Mouse (Mus musculus) hindbrain, embryonic 10.5 days (tissue): ENCODE measurements around the gene Slc17a1. TPM values are rescaled to one million over a fixed set of nuclear protein-coding genes. Genes with fewer than 3 reads are reported as not detected.

Experiments
- DNase-seq: peaks from one replicate; pipeline ENCODE4 v3.0.0-alpha.2; 2017; ENCODE audit warnings: low spot score
- H3K27ac ChIP-seq: fragments of 300-500 bp; sonication (generic); 2 replicates; pipeline ENCODE4 v1.5.1; 2016; ENCODE audit warnings: mild to moderate bottlenecking, moderate library complexity
- H3K27me3 ChIP-seq: fragments of 300-500 bp; sonication (generic); 2 replicates; pipeline ENCODE4 v1.6.1; 2016; ENCODE audit warnings: mild to moderate bottlenecking; ENCODE audit not compliant: poor library complexity, insufficient read depth, severe bottlenecking
- H3K36me3 ChIP-seq: fragments of 300-500 bp; sonication (generic); 2 replicates; pipeline ENCODE4 v1.6.1; 2016; ENCODE audit warnings: mild to moderate bottlenecking, moderate library complexity
- H3K4me1 ChIP-seq: fragments of 300-500 bp; sonication (generic); replicated peaks from 2 replicates; pipeline ENCODE4 v1.6.1; 2016; ENCODE audit warnings: mild to moderate bottlenecking
- H3K4me3 ChIP-seq: fragments of 300-500 bp; sonication (generic); 2 replicates; pipeline ENCODE4 v1.5.1; 2016; ENCODE audit warnings: mild to moderate bottlenecking, moderate library complexity
- H3K9me3 ChIP-seq: fragments of 300-500 bp; sonication (generic); 2 replicates; pipeline ENCODE4 v1.6.1; 2016; ENCODE audit warnings: mild to moderate bottlenecking, moderate library complexity
- WGBS: fragments of 180-500 bp; shearing (Covaris S2); methylation state at CpG from one replicate; pipeline ENCODE4 v1.1.7; 2016; 5-methylcytosine and 5-hydroxymethylcytosine counted together
- polyA plus RNA-seq: library from polyadenylated mRNA; unstranded; fragments of >200 nt; fragmentation: Nextera tagmentation; extraction: Ambion mirVana; gene quantifications from 2 replicates; pipeline ENCODE4 v1.2.1, GENCODE M21; 2016

Slc17a1 gene
- polyA plus RNA-seq, 1 experiment from 2014 or later, result not detected

DNA sequence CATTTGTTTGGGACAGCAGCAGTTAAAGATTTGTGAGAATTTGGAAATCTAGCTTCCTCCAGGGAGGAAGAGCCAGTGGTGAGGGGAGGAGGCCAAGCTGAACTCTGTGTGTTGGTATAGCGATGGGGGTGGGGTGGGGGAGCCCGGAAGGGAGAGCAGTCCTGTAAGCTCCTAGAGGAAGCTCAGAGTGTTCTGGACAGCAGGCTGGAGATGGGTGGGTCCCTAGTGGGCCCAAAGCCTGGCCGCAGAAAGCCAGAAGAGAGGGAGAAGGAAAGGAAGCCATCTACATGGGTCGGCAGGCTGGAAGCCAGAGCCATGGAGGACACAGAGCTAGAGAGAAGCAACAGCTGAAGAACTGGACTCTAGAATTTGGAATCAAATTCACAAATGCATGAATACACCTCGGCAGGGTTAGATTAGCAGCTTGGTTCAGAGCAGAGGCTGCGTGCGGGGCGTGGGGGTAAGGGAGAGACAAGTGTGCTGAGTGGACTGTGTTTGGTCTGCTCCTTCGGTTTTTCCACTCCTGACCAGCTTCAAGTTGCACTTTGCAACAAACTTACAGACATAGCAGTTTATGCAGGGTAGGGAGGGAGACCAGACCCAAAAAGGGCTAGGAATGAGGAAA, 1.4 kb upstream of the Slc17a1 start:
- DNase-seq, result no peak
- Histone ChIP-seq H3K4me3 (no peak overlapping the region), H3K36me3 (no peaks in the 10 kb centered on the region), H3K4me1 (no peaks in the 10 kb centered on the region), H3K27ac (0 out of 2 replicates have a peak overlapping the region, but pooled peaks have one; percentile 4), H3K9me3 (no peaks in the 10 kb centered on the region), H3K27me3 (no peaks in the 10 kb centered on the region)
- 81% methylated on average over 9 of the region's 9 CpGs for WGBS

DNA sequence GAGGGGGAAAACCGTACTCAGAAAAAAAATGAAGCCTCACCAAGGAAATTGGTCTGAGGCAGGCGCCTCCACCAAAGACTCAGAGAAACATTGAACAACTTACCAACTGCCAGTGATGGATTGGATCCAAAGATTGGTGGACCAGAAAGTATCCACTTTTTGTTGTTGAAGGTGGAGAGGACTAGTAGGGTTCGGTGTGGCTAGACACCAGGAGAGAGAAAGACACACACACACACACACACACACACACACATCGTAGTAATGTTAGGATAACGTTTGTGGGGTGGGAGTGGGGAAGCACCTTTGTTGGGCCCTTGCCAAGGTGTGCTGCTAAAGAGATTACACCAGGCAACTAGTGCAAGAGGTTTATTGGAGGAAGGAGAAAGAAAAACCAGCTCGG, 550 bp upstream of the Slc17a1 start:
- DNase-seq, result no peak
- H3K27me3 ChIP-seq, result no peaks in the 10 kb centered on the region
- no peaks in the 10 kb centered on the region for H3K36me3 ChIP-seq
- H3K9me3 ChIP-seq, result no peaks in the 10 kb centered on the region
- H3K4me3 ChIP-seq, result no peak overlapping the region
- H3K4me1 ChIP-seq, result no peaks in the 10 kb centered on the region
- H3K27ac ChIP-seq, result no peak overlapping the region
- 89% methylated on average over 6 of the region's 6 CpGs for WGBS

DNA sequence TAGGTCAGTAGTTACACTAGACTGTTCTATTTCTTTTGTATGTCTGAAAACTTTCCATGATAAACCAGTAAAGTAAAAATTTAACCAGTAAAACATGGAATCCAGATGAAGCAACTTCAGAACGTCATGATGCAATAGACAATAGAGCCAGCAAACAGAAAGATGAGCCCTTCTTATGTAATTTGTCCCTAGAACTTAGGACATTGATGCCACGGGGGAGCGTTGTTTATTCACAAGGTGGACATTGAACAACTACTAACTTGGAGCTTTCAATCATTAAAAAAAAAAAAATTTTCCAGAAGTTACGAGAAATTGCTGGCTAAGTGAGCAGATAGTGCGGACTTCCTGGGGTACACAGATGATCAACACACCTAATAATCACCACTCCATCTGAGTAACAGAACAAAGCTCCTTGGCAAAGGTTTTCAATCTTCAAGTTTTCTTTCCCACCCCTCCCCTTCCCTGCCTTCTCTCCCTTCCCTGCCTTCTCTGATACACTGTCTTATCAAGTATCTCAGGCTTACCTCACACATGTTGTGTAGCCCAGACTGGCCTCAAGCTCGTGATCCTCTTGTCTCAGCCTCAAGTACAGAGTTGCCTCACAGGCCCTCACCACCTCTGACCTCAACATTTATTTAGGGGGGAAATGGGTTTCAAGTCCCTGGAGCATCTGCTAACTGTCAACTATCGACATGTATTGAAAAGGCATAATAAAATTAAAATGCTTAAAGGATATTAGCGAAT, 1.4 kb downstream of the Slc17a1 start:
- Histone ChIP-seq H3K27ac (no peak overlapping the region), H3K27me3 (no peaks in the 10 kb centered on the region), H3K9me3 (no peaks in the 10 kb centered on the region), H3K36me3 (no peaks in the 10 kb centered on the region), H3K4me3 (no peak overlapping the region), H3K4me1 (no peaks in the 10 kb centered on the region)
- DNase-seq, result no peak
- WGBS, result 86% methylated on average over 8 of the region's 8 CpGs

DNA sequence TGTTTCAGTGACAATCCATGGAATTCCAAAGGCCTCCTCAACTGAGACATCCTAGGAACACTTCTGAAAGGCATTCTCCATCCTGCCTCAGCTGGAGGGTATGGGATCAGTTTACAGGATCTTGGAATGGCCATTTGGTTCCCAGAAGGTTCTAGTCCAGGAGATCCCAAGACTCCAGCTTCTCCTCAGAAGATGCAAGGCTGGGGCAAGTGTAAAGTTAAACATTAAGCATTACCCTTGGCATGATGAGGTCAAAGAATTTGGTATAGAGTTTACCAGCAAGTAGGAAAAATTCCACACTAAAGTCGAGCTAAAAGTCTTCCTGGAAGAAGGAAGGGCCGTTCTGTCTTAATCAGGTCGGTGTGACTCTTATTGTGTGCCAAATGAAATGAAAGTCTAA, 2.4 kb downstream of the Slc17a1 start:
- no peaks in the 10 kb centered on the region for H3K4me1 ChIP-seq
- H3K36me3 ChIP-seq, result no peaks in the 10 kb centered on the region
- DNase-seq, result no peak
- WGBS, result 79% methylated on average over 3 of the region's 3 CpGs
- no peaks in the 10 kb centered on the region for H3K9me3 ChIP-seq
- H3K27ac ChIP-seq, result no peak overlapping the region
- H3K27me3 ChIP-seq, result no peaks in the 10 kb centered on the region
- H3K4me3 ChIP-seq, result no peak overlapping the region

DNA sequence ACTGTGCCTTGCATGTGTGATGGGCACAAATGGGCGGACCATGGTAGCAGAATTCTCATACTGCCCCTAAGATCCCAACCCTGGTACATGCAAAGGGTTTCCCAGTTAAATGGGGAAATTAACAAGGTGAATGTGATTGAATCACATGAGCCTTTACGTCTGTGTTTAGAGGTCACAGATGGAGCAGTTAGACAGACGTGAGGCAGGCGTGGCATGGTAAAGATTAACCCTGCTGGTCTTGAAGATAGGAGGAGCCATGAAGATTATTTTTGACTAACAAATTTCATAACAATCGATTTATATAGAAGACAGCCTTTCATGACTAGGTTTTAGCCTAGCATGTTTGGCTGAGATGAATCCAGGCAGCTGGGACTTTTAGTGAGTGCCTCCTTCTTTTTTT, 5.6 kb downstream of the Slc17a1 start:
- Histone ChIP-seq H3K4me1 (no peaks in the 10 kb centered on the region), H3K27me3 (no peaks in the 10 kb centered on the region), H3K9me3 (no peaks in the 10 kb centered on the region), H3K27ac (no peak overlapping the region), H3K36me3 (no peaks in the 10 kb centered on the region), H3K4me3 (no peak overlapping the region)
- DNase-seq, result no peak
- WGBS, result 87% methylated on average over 5 of the region's 5 CpGs

DNA sequence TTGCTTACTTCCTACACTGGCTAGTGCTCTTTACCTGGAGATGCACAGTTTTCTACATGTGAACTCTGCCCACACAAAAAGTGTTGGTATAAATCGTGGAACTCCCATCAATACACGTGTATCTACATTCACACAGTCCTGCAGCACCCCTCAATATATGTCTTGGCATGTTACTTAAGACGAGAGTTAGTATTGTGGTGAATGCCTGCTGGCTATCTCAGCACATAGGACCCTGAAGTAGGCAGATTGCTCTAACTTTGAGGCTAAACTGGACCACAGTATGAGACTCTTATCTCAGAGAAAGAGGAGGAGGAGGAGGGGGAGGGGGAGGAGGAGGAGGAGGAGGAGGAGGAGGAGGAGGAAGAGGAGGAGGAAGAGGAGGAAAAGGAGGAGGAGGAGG, 11.6 kb downstream of the Slc17a1 start:
- Histone ChIP-seq H3K27ac (no peak overlapping the region), H3K4me1 (no peaks in the 10 kb centered on the region), H3K27me3 (no peaks in the 10 kb centered on the region), H3K9me3 (no peaks in the 10 kb centered on the region), H3K4me3 (no peak overlapping the region), H3K36me3 (no peaks in the 10 kb centered on the region)
- WGBS, result 81% methylated on average over 3 of the region's 3 CpGs
- DNase-seq, result no peak

DNA sequence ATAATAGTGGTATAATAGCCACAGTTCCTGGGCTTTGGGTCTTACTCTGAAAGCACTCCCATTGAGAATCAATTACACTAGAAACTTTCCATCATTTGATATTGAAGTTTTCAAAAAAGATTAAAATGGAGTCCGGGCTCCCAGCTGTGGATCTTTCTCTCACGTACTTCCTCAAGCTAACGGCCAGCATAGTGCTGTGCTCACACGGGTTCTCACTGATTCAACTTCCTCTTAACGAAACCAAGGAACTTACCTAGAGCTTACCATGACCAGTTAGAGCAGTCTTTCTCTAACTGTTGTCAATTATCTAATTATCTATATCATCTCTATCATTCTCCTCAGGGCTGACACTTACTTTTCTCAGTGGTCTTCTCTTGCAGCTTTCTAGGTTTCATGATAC, 12.1 kb downstream of the Slc17a1 start:
- Histone ChIP-seq H3K36me3 (no peaks in the 10 kb centered on the region), H3K27me3 (no peaks in the 10 kb centered on the region), H3K9me3 (no peaks in the 10 kb centered on the region), H3K4me1 (no peaks in the 10 kb centered on the region), H3K4me3 (no peak overlapping the region), H3K27ac (no peak overlapping the region)
- 89% methylated on average over 5 of the region's 5 CpGs for WGBS
- DNase-seq, result no peak

DNA sequence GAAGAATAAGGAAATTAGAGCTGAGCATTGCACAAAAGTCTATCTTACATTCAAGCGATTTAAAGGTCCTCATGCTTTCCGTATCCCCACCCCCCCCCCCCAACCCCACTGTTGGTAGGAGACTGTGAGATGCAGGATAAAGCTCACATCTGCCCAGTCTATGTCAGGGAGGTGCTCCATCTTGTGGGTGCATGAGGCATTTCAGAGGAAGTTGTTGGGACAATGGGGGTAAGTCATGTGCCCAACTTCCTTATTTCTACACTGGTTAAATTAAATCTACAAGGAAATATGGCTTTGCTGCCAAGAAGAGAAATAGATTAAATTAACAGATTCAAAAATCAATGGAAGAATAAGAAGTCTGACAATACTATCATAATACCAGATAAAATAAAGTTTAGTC, 18.0 kb downstream of the Slc17a1 start:
- Histone ChIP-seq H3K4me3 (no peak overlapping the region), H3K9me3 (no peaks in the 10 kb centered on the region), H3K36me3 (no peaks in the 10 kb centered on the region), H3K27ac (no peak overlapping the region), H3K27me3 (no peaks in the 10 kb centered on the region), H3K4me1 (peaks cover 9% of the 10 kb centered on the region)
- DNase-seq, result peak; percentile 19
- 48% methylated on average over 2 of the region's 2 CpGs for WGBS

DNA sequence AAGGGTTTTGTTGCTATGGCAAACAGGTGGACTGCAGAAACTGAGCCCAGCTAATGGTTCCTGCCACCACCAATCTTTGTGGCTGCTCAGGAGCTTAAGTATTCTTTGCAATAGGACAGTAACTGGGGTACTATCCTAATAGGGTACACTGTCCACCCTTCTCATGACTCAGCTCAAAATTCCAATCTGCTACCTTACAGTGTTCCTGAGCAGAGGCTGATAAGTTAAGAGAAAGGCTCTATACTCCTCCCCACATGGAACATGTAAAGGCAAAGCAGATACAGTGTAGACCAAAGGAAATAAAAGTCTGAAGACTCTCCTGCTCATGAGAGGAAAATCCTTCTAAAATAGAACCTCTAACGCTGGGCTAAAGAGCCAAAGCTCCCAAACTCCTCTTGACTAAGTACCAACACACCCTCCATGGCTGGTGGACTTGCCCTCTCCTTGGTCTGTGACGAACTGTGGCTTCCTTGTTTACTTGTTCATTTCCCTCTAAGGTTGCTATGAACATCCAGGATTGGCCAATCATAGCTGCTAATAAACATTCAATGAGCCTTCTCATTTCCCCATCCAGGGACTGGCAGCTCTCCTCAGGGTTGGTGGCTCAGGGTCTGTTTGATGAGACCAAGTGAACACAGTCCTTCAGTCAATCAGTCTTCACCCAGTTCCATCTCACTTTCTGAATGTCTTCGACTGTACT, 19.6 kb downstream of the Slc17a1 start:
- H3K27ac ChIP-seq, result no peak overlapping the region
- H3K4me1 ChIP-seq, result peaks cover 9% of the 10 kb centered on the region
- WGBS, result 82% methylated on average over 3 of the region's 3 CpGs
- H3K4me3 ChIP-seq, result no peak overlapping the region
- no peaks in the 10 kb centered on the region for H3K36me3 ChIP-seq
- DNase-seq, result no peak
- no peaks in the 10 kb centered on the region for H3K9me3 ChIP-seq
- H3K27me3 ChIP-seq, result no peaks in the 10 kb centered on the region

DNA sequence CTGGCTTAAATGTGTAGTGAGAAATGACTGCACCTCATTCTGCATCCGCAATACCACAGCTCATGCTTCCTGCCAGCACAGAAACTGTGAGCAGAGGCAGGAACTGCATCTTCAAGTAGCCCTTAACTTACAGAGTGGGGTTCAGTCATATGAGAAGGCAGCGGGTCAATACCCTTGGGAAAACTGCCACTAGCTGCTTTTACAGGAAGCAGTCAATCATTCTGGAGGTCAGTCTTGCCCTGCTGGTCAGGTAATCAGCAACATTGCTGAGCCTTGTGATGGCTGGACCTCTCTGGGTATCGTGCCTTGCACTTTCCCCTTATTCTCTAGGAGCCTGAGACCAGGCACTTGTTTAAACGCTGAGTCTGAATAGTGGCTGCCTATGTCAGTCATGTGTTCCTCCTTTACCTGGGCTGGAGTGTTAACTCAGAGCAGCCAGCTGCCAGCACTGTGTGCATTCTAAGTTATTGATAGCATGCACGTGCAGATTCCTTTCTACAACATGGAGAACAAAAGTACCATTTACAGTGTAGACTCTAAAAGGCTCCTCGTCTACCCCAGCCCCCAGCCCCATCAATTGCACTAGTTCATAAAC, 21.6 kb downstream of the Slc17a1 start:
- peaks cover 21% of the 10 kb centered on the region for H3K4me1 ChIP-seq
- H3K27ac ChIP-seq, result no peak overlapping the region
- H3K4me3 ChIP-seq, result no peak overlapping the region
- no peaks in the 10 kb centered on the region for H3K27me3 ChIP-seq
- 70% methylated on average over 6 of the region's 6 CpGs for WGBS
- peak; percentile 36 for DNase-seq
- no peaks in the 10 kb centered on the region for H3K9me3 ChIP-seq
- no peaks in the 10 kb centered on the region for H3K36me3 ChIP-seq

DNA sequence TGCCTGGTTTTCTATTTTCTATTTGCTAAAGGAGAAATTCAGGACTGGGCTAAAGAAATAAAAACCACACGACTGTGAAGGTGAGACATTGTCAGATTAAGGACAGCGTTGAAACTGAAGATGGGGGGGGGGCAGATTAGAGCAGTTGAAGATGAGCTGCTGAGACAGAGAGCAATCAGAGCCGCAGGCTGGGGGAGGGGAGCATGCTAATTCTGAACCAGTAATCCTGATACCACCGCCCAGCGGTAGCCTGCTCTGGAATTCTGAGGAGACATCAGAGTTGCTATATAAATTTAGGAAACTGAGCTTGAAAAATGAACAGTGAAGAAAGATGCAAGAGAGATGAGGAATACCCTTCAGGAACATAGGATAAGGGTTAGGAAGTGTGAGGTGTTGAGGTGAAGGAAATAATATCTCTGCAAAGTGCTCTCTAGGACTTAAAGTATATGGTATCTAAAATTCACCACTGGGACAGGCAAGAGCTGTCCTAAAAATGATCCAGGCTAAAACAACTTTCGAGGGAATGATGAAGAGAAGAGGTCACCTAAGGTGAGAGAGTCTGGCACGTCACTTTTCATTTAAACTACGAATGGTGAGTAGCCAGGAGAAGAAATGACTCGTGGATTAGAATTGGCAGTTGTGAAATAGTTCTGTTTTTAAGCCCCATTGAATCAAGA, 25.2 kb downstream of the Slc17a1 start:
- H3K27ac ChIP-seq, result no peak overlapping the region
- 22% methylated on average over 9 of the region's 9 CpGs for WGBS
- H3K9me3 ChIP-seq, result no peaks in the 10 kb centered on the region
- no peak for DNase-seq
- no peak overlapping the region for H3K4me3 ChIP-seq
- H3K27me3 ChIP-seq, result no peaks in the 10 kb centered on the region
- H3K36me3 ChIP-seq, result no peaks in the 10 kb centered on the region
- H3K4me1 ChIP-seq, result peaks cover 21% of the 10 kb centered on the region

DNA sequence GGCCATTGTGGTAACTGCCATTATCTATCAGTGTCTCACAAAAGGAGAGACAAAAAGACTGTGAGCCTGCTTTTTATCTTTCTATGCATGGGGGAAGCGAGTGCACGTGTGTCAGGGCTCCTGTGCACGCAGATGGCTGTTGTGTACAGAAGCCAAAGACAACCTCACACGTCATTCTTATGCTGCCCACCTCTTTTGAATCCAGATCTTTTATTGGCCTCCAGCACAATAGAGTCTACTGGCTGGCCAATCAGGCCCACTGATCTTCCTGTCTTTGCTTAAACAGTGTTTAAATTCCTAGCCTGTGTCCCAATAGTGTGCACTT, 25.7 kb downstream of the Slc17a1 start:
- H3K9me3 ChIP-seq, result no peaks in the 10 kb centered on the region
- no peaks in the 10 kb centered on the region for H3K36me3 ChIP-seq
- H3K4me3 ChIP-seq, result no peak overlapping the region
- no peak overlapping the region for H3K27ac ChIP-seq
- H3K27me3 ChIP-seq, result no peaks in the 10 kb centered on the region
- no peak for DNase-seq
- peaks cover 21% of the 10 kb centered on the region for H3K4me1 ChIP-seq
- WGBS, result 42% methylated on average over 4 of the region's 4 CpGs
